Mouse (Mus musculus) retina, postnatal 1 day (tissue): ENCODE data around the gene Ap1s3.
"Not testable (repeated sequence)": the region's sequence is repeated elsewhere in the genome, so short reads cannot be mapped to it uniquely, and the experiment has no call there.

Source experiments
- DNase-seq: peaks from one replicate; pipeline ENCODE4 v3.0.0-alpha.2; 2012

Gene Ap1s3

GRCm38 (mm10) chr1:79664911-79665310 lies 6.9 kb downstream of the Ap1s3 start:
- no peak for DNase-seq

- no peak for DNase-seq
Measured at GRCm38 (mm10) chr1:79659598-79659997, 12.2 kb downstream of the Ap1s3 start.

- DNase-seq = no peak
Measured at GRCm38 (mm10) chr1:79657411-79657810, 14.4 kb downstream of the Ap1s3 start.

GRCm38 (mm10) chr1:79655819-79656555 lies 15.8 kb downstream of the Ap1s3 start:
- DNase-seq = peak; percentile 11

DNA sequence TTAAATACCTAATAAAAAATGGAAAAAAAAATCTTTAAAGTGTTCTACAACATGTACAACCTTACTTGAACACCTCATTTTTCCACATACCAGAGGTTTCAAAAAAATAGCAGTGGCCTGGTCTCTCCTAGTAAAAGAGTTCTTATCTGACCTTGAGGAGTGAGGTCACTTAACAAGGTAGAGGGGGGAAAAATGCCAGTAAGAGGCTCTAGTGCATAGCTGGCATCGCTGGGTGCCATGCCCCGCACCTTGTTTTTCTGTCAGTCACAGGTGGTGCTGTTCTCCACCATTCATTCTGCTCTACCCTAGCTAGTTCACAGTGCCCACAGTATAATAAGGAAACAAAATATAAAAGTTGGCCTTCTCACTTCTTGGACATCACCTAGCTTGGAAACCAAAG lies 16.8 kb downstream of the Ap1s3 start:
- no peak for DNase-seq

- DNase-seq = no peak
Measured at GRCm38 (mm10) chr1:79643411-79644110, 28.2 kb downstream of the Ap1s3 start.

GRCm38 (mm10) chr1:79642680-79643079 lies 29.1 kb downstream of the Ap1s3 start:
- no peak for DNase-seq

DNA sequence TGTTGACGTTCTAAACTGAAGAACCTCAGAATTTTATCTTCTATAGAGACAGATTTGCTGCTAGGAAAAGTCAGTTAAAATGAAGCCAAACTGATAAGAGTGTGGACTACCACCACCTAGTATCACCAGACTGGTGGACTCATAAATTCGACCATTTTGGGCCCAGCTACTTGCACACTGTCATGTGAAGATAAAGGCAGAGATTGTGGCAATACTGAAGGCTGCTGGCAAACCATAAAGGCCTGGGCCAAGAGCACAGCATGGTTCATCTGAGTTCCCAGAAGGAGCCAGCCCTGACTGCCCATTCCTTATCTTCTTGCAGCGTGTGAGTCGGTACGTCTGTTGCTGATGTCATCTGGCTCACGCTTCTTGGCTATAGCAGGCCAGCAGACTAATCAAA lies 30.4 kb downstream of the Ap1s3 start:
- DNase-seq = no peak

- peak; percentile 78 for DNase-seq
Measured at GRCm38 (mm10) chr1:79640151-79640550, 31.6 kb downstream of the Ap1s3 start.

DNA sequence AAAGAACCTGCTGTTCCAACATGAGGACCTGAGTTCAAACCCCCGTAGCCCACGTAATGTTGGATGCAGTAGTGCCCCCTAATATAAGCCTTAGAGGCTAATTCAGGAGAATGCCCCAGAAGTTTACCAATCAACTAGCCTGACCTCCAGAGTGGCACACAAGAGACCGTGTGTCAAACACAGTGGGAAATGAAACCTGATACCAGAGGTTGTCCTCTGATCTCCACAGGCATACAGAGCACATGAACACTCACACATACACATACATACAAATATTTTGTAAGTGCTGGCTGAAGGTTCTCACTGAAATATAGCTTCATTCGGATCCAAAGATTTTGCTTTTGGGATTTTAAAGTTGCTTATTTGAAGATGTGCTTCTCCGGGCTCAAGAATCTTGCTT lies 32.1 kb downstream of the Ap1s3 start:
- DNase-seq = peak; percentile 10

GRCm38 (mm10) chr1:79639107-79639506 lies 32.7 kb downstream of the Ap1s3 start:
- DNase-seq = no peak

GRCm38 (mm10) chr1:79637768-79638167 lies 34.0 kb downstream of the Ap1s3 start:
- no peak for DNase-seq

GRCm38 (mm10) chr1:79631521-79631920 lies 40.3 kb downstream of the Ap1s3 start:
- DNase-seq = no peak

GRCm38 (mm10) chr1:79629726-79630125 lies 42.0 kb downstream of the Ap1s3 start:
- no peak for DNase-seq

GRCm38 (mm10) chr1:79626140-79626539 lies 45.6 kb downstream of the Ap1s3 start:
- DNase-seq = no peak

- DNase-seq = peak; percentile 47
Measured at GRCm38 (mm10) chr1:79619434-79619833, 52.3 kb downstream of the Ap1s3 start.

GRCm38 (mm10) chr1:79616492-79616891 lies 55.3 kb downstream of the Ap1s3 start:
- DNase-seq = no peak

DNA sequence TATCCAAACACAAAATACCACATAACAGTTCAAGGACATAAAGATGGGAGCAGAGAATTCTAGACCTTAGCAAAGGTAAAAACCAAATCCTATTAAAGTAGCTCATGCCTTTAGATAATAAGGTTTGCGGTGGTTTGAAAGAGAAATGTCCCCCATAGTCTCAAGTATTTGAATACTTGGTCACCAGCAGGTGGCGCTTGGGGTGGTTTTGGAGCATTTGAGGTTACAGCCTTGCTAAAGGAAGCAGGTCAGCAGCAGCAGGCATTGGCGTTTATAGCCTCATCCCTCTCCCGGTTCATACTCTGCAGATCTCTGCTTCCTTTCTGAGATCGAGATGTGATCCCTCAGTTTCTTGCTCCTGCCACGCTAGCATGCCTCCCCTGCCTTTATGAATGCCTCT lies 57.3 kb downstream of the Ap1s3 start:
- no peak for DNase-seq

- DNase-seq = not testable (repeated sequence)
Measured at GRCm38 (mm10) chr1:79611271-79611670, 60.5 kb downstream of the Ap1s3 start.

- peak; percentile 53 for DNase-seq
Measured at GRCm38 (mm10) chr1:79608856-79609255, 62.9 kb downstream of the Ap1s3 start.

- no peak for DNase-seq
Measured at GRCm38 (mm10) chr1:79602500-79602899, 69.3 kb downstream of the Ap1s3 start.

DNA sequence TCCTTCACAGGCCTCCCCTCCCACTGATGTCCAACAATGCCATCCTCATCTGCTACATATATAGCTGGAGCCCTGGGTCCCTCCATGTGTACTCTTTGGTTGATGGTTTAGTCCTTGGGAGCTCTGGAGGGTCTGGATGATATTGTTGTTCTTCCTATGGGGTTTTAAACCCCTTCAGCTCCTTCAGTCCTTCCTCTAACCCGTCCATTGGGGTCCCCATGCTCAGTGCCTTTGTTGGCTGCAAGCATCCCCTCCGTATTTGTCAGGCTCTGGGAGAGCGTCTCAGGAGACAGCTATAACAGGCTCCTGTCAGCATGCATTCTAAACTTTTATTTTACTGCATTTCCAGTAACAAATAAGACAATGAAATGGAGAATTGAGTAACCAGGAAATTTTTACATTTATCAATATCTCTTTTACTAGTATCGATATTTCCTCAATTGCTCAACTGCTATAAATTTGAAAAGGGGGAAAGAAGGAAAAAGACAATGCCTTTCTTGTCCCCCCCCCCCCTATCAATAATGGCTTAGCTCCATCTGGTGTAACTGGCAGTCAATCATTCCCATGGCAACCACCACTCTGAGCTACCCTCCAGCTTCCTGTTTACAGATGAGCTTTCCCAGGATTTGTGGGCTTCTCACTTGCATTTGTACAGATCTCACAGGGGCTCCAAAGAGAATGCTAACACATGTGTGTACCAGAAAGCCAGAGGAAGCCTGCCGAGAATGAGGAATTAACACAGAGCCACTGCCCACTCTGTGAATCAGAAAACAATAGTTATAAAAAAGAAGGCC lies 73.2 kb downstream of the Ap1s3 start:
- peak; percentile 54 for DNase-seq

DNA sequence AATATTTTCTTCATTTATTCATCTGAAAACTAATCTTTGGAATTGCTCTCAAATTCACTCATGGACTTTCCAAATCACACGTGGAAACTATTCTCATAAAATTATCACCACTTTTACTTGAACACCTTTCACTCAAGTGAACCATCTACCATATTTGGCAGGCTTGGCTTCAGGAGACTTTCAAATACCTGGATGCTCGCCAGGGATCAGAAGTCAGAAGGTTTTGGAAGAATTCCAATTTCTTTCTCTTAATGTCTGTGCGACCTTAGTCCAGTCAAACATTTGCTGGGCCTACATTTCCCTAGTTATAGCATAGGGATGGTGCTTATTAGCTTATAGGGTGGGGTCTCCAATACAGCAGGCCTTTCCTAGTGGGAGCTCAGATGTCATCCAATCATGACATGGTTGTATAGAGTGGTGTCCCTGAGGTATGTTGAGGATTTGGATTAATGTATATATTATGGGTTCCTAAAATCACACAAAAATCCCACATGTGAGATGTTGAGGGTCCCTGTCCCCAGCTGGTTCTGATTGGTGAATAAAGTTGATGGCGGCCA lies 79.0 kb downstream of the Ap1s3 start:
- DNase-seq = no peak
